Mouse (Mus musculus) heart, adult 2 months (tissue): ENCODE measurements around the gene Pold4.

Experiments used
- CTCF ChIP-seq: fragments of 200-600 bp; IDR thresholded peaks from 2 replicates; pipeline ENCODE4 v1.8.1; 2022; ENCODE audit warnings: antibody characterized with exemption, mild to moderate bottlenecking, moderate library complexity
- POLR2A ChIP-seq: fragments of 200-500 bp; IDR thresholded peaks from 2 replicates; pipeline ENCODE4 v1.6.1; 2011; ENCODE audit warnings: mild to moderate bottlenecking, low read depth, low read length, control low read depth; ENCODE audit not compliant: insufficient read depth

DNA sequence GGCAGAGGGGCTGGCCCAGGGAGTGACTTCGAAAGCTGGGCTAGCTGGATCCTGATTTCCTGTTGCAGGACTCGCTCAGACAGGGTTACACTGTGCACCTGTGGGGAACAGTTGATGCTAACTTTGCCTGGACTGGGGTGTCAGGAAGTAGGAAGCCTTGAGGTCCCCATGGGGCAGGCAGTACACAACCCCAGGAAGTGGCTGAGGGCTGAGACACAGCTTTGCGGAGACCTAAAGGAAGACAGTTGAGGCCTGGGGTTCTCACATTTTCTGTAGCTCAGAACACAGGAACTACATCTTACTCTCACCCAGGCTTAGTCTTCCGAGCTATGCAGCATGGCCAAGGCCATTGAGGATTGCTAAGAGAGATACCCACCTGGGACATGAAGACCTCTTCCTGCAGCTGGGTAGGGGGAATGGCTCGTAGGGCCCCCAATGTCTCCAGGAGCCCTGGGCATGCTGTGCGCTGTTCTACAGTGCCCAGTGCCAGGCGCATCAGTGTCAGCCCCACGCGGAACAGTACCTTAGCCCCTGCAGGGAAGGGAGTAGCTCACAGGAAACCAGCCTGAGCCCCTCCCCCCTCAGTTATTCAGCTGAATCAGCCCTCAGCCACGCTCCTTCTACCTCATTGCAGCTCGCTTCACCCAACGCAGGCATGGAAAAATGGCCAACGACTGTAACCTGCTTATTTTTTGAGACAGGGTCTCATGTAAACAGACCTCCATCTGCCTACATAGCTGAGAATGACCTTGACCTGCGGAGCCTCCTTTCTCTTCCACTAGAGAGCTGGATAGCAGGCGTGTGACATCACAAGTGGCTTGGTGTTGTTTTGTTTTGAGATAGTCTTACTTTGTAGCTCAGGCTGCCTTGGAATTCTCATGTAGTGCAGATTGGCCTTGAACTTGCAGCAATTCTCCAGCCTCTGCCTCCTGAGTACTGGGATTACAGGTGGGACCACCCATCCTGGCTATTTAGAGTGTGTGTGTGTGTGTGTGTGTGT is 46.4 kb upstream of the Pold4 start:
- TF ChIP-seq CTCF (no peak), POLR2A (no peak)
